Mouse (Mus musculus): ENCODE results near the gene Cdpf1. TPM values are rescaled to one million over a fixed set of nuclear protein-coding genes. Genes with fewer than 3 reads are reported as not detected.
"Not testable (repeated sequence)": the region's sequence is repeated elsewhere in the genome, so short reads cannot be mapped to it uniquely, and the experiment has no call there.

Cdpf1 gene
- polyA plus RNA-seq, 1 experiment from 2014 or later = 42.7 TPM

- no peak overlapping the region for H3K27ac ChIP-seq
- no peak overlapping the region for H3K4me3 ChIP-seq (replicated peaks)
- H3K4me2 ChIP-seq = no peak overlapping the region
- WGBS = 71% methylated on average over 4 of the region's 4 CpGs
- H3K36me3 ChIP-seq = no peaks in the 10 kb centered on the region
- no peaks in the 10 kb centered on the region for H3K9me3 ChIP-seq
- no peak overlapping the region for H3K9ac ChIP-seq
- H3K27me3 ChIP-seq (replicated peaks) = no peaks in the 10 kb centered on the region
- no peak for ATAC-seq (ENCODE audit: insufficient read depth, low FRiP score, low read depth)
- peaks cover 6% of the 10 kb centered on the region; the same call in 1 of the 2 replicates for H3K4me1 ChIP-seq
Measured at GRCm38 (mm10) chr15:85806886-85807285, 4.6 kb downstream of the Cdpf1 start.

- ATAC-seq (ENCODE audit: insufficient read depth, low FRiP score, low read depth) = no peak
- H3K9ac ChIP-seq = no peak overlapping the region
- no peaks in the 10 kb centered on the region for H3K9me3 ChIP-seq
- H3K4me3 ChIP-seq (replicated peaks) = no peak overlapping the region
- H3K4me2 ChIP-seq = no peak overlapping the region
- H3K27ac ChIP-seq = no peak overlapping the region
- no peaks in the 10 kb centered on the region for H3K27me3 ChIP-seq (replicated peaks)
- H3K4me1 ChIP-seq = no peaks in the 10 kb centered on the region
- 87% methylated on average over 2 of the region's 2 CpGs for whole genome bisulfite sequencing
- no peaks in the 10 kb centered on the region for H3K36me3 ChIP-seq
Measured at GRCm38 (mm10) chr15:85802931-85803330, 8.6 kb downstream of the Cdpf1 start.

- H3K9ac ChIP-seq = no peak overlapping the region
- no peaks in the 10 kb centered on the region for H3K4me1 ChIP-seq
- WGBS = 91% methylated on average over 8 of the region's 8 CpGs
- H3K4me3 ChIP-seq (replicated peaks) = no peak overlapping the region
- H3K27me3 ChIP-seq (replicated peaks) = no peaks in the 10 kb centered on the region
- no peaks in the 10 kb centered on the region for H3K9me3 ChIP-seq
- no peak overlapping the region for H3K27ac ChIP-seq
- no peak for ATAC-seq (ENCODE audit: insufficient read depth, low FRiP score, low read depth)
- H3K4me2 ChIP-seq = no peak overlapping the region
- no peaks in the 10 kb centered on the region for H3K36me3 ChIP-seq
Measured at GRCm38 (mm10) chr15:85798676-85799075, 12.8 kb downstream of the Cdpf1 start.

GRCm38 (mm10) chr15:85795516-85795915 is 16.0 kb downstream of the Cdpf1 start:
- WGBS = 82% methylated on average over 6 of the region's 6 CpGs
- Histone ChIP-seq H3K27me3 (replicated peaks) (no peaks in the 10 kb centered on the region), H3K9ac (no peak overlapping the region), H3K4me2 (no peak overlapping the region), H3K4me1 (no peaks in the 10 kb centered on the region), H3K4me3 (replicated peaks) (no peak overlapping the region), H3K9me3 (no peaks in the 10 kb centered on the region), H3K27ac (no peak overlapping the region), H3K36me3 (no peaks in the 10 kb centered on the region)
- no peak for ATAC-seq (ENCODE audit: insufficient read depth, low FRiP score, low read depth)

- Histone ChIP-seq H3K9ac (no peak overlapping the region), H3K4me1 (no peaks in the 10 kb centered on the region), H3K4me2 (no peak overlapping the region), H3K4me3 (replicated peaks) (no peak overlapping the region), H3K9me3 (no peaks in the 10 kb centered on the region), H3K36me3 (no peaks in the 10 kb centered on the region), H3K27ac (no peak overlapping the region), H3K27me3 (replicated peaks) (no peaks in the 10 kb centered on the region)
- 76% methylated on average over 1 of the region's 1 CpGs for WGBS
- no peak for ATAC-seq (ENCODE audit: insufficient read depth, low FRiP score, low read depth)
Measured at GRCm38 (mm10) chr15:85792819-85793218, 18.7 kb downstream of the Cdpf1 start.

- ATAC-seq (ENCODE audit: insufficient read depth, low FRiP score, low read depth) = no peak
- no peak overlapping the region for H3K4me3 ChIP-seq (replicated peaks)
- H3K27ac ChIP-seq = no peak overlapping the region
- H3K27me3 ChIP-seq (replicated peaks) = no peaks in the 10 kb centered on the region
- 86% methylated on average over 4 of the region's 4 CpGs for WGBS
- H3K36me3 ChIP-seq = no peaks in the 10 kb centered on the region
- H3K9ac ChIP-seq = no peak overlapping the region
- no peaks in the 10 kb centered on the region for H3K4me1 ChIP-seq
- H3K9me3 ChIP-seq = no peaks in the 10 kb centered on the region
- no peak overlapping the region for H3K4me2 ChIP-seq
Measured at GRCm38 (mm10) chr15:85791449-85791848, 20.0 kb downstream of the Cdpf1 start.

- WGBS = 75% methylated on average over 16 of the region's 16 CpGs
Measured at GRCm38 (mm10) chr15:85788633-85789032, 22.9 kb downstream of the Cdpf1 start.

GRCm38 (mm10) chr15:85788051-85788450 is 23.4 kb downstream of the Cdpf1 start:
- Histone ChIP-seq H3K27ac (no peak overlapping the region), H3K4me2 (no peak overlapping the region), H3K4me3 (replicated peaks) (no peak overlapping the region), H3K9ac (no peak overlapping the region), H3K4me1 (no peaks in the 10 kb centered on the region), H3K36me3 (no peaks in the 10 kb centered on the region), H3K9me3 (no peaks in the 10 kb centered on the region), H3K27me3 (replicated peaks) (no peaks in the 10 kb centered on the region)
- ATAC-seq (ENCODE audit: insufficient read depth, low FRiP score, low read depth) = no peak
- WGBS = 87% methylated on average over 4 of the region's 4 CpGs

More at GRCm38 (mm10) chr15:85788633-85789032, 22.9 kb downstream of the Cdpf1 start:
- ATAC-seq (ENCODE audit: insufficient read depth, low FRiP score, low read depth) = no peak
- Histone ChIP-seq H3K4me3 (replicated peaks) (no peak overlapping the region), H3K36me3 (no peaks in the 10 kb centered on the region), H3K4me2 (no peak overlapping the region), H3K9me3 (no peaks in the 10 kb centered on the region), H3K27me3 (replicated peaks) (no peaks in the 10 kb centered on the region), H3K9ac (no peak overlapping the region), H3K4me1 (no peaks in the 10 kb centered on the region), H3K27ac (no peak overlapping the region)

- H3K27ac ChIP-seq = no peak overlapping the region
- H3K36me3 ChIP-seq = no peaks in the 10 kb centered on the region
- H3K4me3 ChIP-seq (replicated peaks) = no peak overlapping the region
- ATAC-seq (ENCODE audit: insufficient read depth, low FRiP score, low read depth) = peak; percentile 58; the same call in 1 of the 2 replicates
- no peaks in the 10 kb centered on the region for H3K27me3 ChIP-seq (replicated peaks)
- H3K4me1 ChIP-seq = no peaks in the 10 kb centered on the region
- H3K9me3 ChIP-seq = no peaks in the 10 kb centered on the region
- 83% methylated on average over 6 of the region's 6 CpGs for WGBS
- no peak overlapping the region for H3K9ac ChIP-seq
- H3K4me2 ChIP-seq = no peak overlapping the region
Measured at GRCm38 (mm10) chr15:85787482-85787881, 24.0 kb downstream of the Cdpf1 start.

GRCm38 (mm10) chr15:85786711-85787110 is 24.8 kb downstream of the Cdpf1 start:
- ATAC-seq (ENCODE audit: insufficient read depth, low FRiP score, low read depth) = 0 out of 2 replicates have a peak, but pooled peaks have one; percentile 27
- H3K9me3 ChIP-seq = no peaks in the 10 kb centered on the region
- H3K36me3 ChIP-seq = no peaks in the 10 kb centered on the region
- no peak overlapping the region for H3K9ac ChIP-seq
- H3K27ac ChIP-seq = no peak overlapping the region
- no peak overlapping the region for H3K4me3 ChIP-seq (replicated peaks)
- no peaks in the 10 kb centered on the region for H3K27me3 ChIP-seq (replicated peaks)
- no peaks in the 10 kb centered on the region for H3K4me1 ChIP-seq
- 56% methylated on average over 5 of the region's 5 CpGs for WGBS
- no peak overlapping the region for H3K4me2 ChIP-seq

GRCm38 (mm10) chr15:85784341-85784740 is 27.2 kb downstream of the Cdpf1 start:
- Histone ChIP-seq H3K9ac (no peak overlapping the region), H3K4me3 (replicated peaks) (no peak overlapping the region), H3K4me1 (no peaks in the 10 kb centered on the region), H3K27ac (no peak overlapping the region), H3K9me3 (no peaks in the 10 kb centered on the region), H3K27me3 (replicated peaks) (no peaks in the 10 kb centered on the region), H3K36me3 (no peaks in the 10 kb centered on the region), H3K4me2 (no peak overlapping the region)
- no peak for ATAC-seq (ENCODE audit: insufficient read depth, low FRiP score, low read depth)
- WGBS = 86% methylated on average over 3 of the region's 3 CpGs

GRCm38 (mm10) chr15:85783146-85783545 is 28.4 kb downstream of the Cdpf1 start:
- no peaks in the 10 kb centered on the region for H3K9me3 ChIP-seq
- no peak overlapping the region for H3K4me3 ChIP-seq (replicated peaks)
- H3K36me3 ChIP-seq = no peaks in the 10 kb centered on the region
- no peaks in the 10 kb centered on the region for H3K4me1 ChIP-seq
- H3K9ac ChIP-seq = no peak overlapping the region
- 81% methylated on average over 4 of the region's 4 CpGs for WGBS
- no peak overlapping the region for H3K27ac ChIP-seq
- no peak for ATAC-seq (ENCODE audit: insufficient read depth, low FRiP score, low read depth)
- H3K27me3 ChIP-seq (replicated peaks) = no peaks in the 10 kb centered on the region
- no peak overlapping the region for H3K4me2 ChIP-seq

- not testable (repeated sequence) for H3K4me2 ChIP-seq; H3K27ac ChIP-seq; H3K9me3 ChIP-seq; H3K4me1 ChIP-seq; H3K4me3 ChIP-seq (replicated peaks); H3K9ac ChIP-seq; H3K27me3 ChIP-seq (replicated peaks); ATAC-seq (ENCODE audit: insufficient read depth, low FRiP score, low read depth); H3K36me3 ChIP-seq
- whole genome bisulfite sequencing = 87% methylated on average over 6 of the region's 6 CpGs
Measured at GRCm38 (mm10) chr15:85778891-85779290, 32.6 kb downstream of the Cdpf1 start.

Data from stomach, embryonic 15.5 days (tissue).